Mouse (Mus musculus) layer of hippocampus, postnatal 10 days (tissue): ENCODE data around the gene Ccdc183. TPM values are rescaled to one million over a fixed set of nuclear protein-coding genes. Genes with fewer than 3 reads are reported as not detected.

ENCODE experiments used
- total RNA-seq, 2 experiments: library from RNA; stranded (reverse); gene quantifications; 2 replicates each; pipeline ENCODE4 v1.2.3; 2021

Gene Ccdc183
- total RNA-seq, 2 experiments from 2014 or later, result not detected

Other genes starting within 250 kb of the Ccdc183 start
- 10 to 100 TPM; 16.0 to 18.3 TPM for gene Sapcd2, start 245.4 kb downstream of the Ccdc183 start, total RNA-seq
- 10 to 100 TPM; 26.1 to 26.6 TPM for gene Entpd2, start 221.8 kb downstream of the Ccdc183 start, total RNA-seq
- gene Npdc1, start 218.3 kb downstream of the Ccdc183 start, total RNA-seq, result 100 to 1,000 TPM; 416 to 446 TPM
- under 1 TPM; 0.33 to 0.78 TPM for gene Fut7, start 194.4 kb downstream of the Ccdc183 start, total RNA-seq
- gene Abca2, start 189.0 kb downstream of the Ccdc183 start, total RNA-seq, result 100 to 1,000 TPM; 107 to 118 TPM
- under 1 TPM in 1 of 2 experiments, not detected in 1; 0.60 TPM for gene Clic3, start 160.8 kb downstream of the Ccdc183 start, total RNA-seq
- gene Paxx, start 156.6 kb downstream of the Ccdc183 start, total RNA-seq, result 10 to 100 TPM; 56.1 to 68.6 TPM
- gene Ptgds, start 147.6 kb downstream of the Ccdc183 start, total RNA-seq, result 100 to 1,000 TPM; 257 to 743 TPM
- gene Lcn12, start 123.8 kb downstream of the Ccdc183 start, total RNA-seq, result not detected
- 100 to 1,000 TPM; 132 to 140 TPM for gene Fbxw5, start 116.9 kb downstream of the Ccdc183 start, total RNA-seq
- 1 to 10 TPM; 1.5 to 1.9 TPM for gene C8g, start 116.0 kb downstream of the Ccdc183 start, total RNA-seq
- gene Traf2, start 70.7 kb downstream of the Ccdc183 start, total RNA-seq, result 10 to 100 TPM in 1 of 2 experiments, 1 to 10 TPM in 1; 9.0 to 10.5 TPM
- gene Edf1, start 59.8 kb downstream of the Ccdc183 start, total RNA-seq, result 100 to 1,000 TPM; 232 to 242 TPM
- gene Mamdc4, start 42.8 kb downstream of the Ccdc183 start, total RNA-seq, result 1 to 10 TPM; 1.0 to 5.4 TPM
- gene Phpt1, start 42.5 kb downstream of the Ccdc183 start, total RNA-seq, result 10 to 100 TPM; 94.5 to 99.8 TPM
- gene Ajm1, start 35.9 kb downstream of the Ccdc183 start, total RNA-seq, result 10 to 100 TPM; 82.7 to 84.8 TPM
- 10 to 100 TPM; 84.7 to 96.9 TPM for gene Rabl6, start 9.2 kb downstream of the Ccdc183 start, total RNA-seq
- gene Tmem141, start 4.3 kb upstream of the Ccdc183 start, total RNA-seq, result 10 to 100 TPM; 19.9 to 21.1 TPM
- 1 to 10 TPM; 1.1 to 1.4 TPM for gene Fcna, start 10.4 kb upstream of the Ccdc183 start, total RNA-seq
- gene Lcn8, start 35.4 kb upstream of the Ccdc183 start, total RNA-seq, result not detected
- gene Lcn5, start 40.3 kb upstream of the Ccdc183 start, total RNA-seq, result not detected
- gene Lcn6, start 59.1 kb upstream of the Ccdc183 start, total RNA-seq, result not detected
- not detected for gene Lcn10, start 65.0 kb upstream of the Ccdc183 start, total RNA-seq
- not detected for gene Obp2a, start 82.4 kb upstream of the Ccdc183 start, total RNA-seq
- 10 to 100 TPM; 91.7 to 98.0 TPM for gene Bmyc, start 89.1 kb upstream of the Ccdc183 start, total RNA-seq
- not detected for gene Obp2b, start 119.3 kb upstream of the Ccdc183 start, total RNA-seq
- gene Lcn3, start 147.9 kb upstream of the Ccdc183 start, total RNA-seq, result not detected
- not detected for gene Lcn11, start 159.3 kb upstream of the Ccdc183 start, total RNA-seq
- not detected for gene Gm13539, start 164.6 kb upstream of the Ccdc183 start, total RNA-seq
- gene Glt6d1, start 198.2 kb upstream of the Ccdc183 start, total RNA-seq, result not detected
- not detected for gene Lcn9, start 205.5 kb upstream of the Ccdc183 start, total RNA-seq
- not detected for gene Sohlh1, start 229.6 kb upstream of the Ccdc183 start, total RNA-seq
- 10 to 100 TPM; 57.3 to 59.7 TPM for gene Kcnt1, start 246.1 kb upstream of the Ccdc183 start, total RNA-seq